Mouse (Mus musculus) stomach, postnatal 0 days (tissue): Measurements from ENCODE around the gene Gm21800. TPM values are rescaled to one million over a fixed set of nuclear protein-coding genes. Genes with fewer than 3 reads are reported as not detected.
"Not testable (repeated sequence)": the region's sequence is repeated elsewhere in the genome, so short reads cannot be mapped to it uniquely, and the experiment has no call there.

Source experiments
- ATAC-seq: fragments of 200-750 bp; cut with Nextera tagmentation; 2 replicates; pipeline ENCODE4 v1.8.0; 2017; ENCODE audit not compliant: low FRiP score, low TSS enrichment
- DNase-seq: peaks from one replicate; pipeline ENCODE4 v3.0.0-alpha.2; 2016; ENCODE audit warnings: low spot score
- H3K27ac ChIP-seq: fragments of 300-500 bp; sonication (generic); replicated peaks from 2 replicates; pipeline ENCODE4 v1.5.1; 2014; ENCODE audit warnings: mild to moderate bottlenecking, control low read depth
- H3K27me3 ChIP-seq: fragments of 300-500 bp; sonication (generic); 2 replicates; pipeline ENCODE4 v1.6.1; 2014; ENCODE audit warnings: low read length; ENCODE audit not compliant: control insufficient read depth, insufficient read depth
- H3K36me3 ChIP-seq: fragments of 300-500 bp; sonication (generic); 2 replicates; pipeline ENCODE4 v1.6.1; 2014; ENCODE audit warnings: low read length, mixed read lengths; ENCODE audit not compliant: control insufficient read depth, insufficient read depth
- H3K4me1 ChIP-seq: fragments of 300-500 bp; sonication (generic); replicated peaks from 2 replicates; pipeline ENCODE4 v1.6.1; 2014; ENCODE audit warnings: antibody characterized with exemption; ENCODE audit not compliant: control insufficient read depth, insufficient read depth
- H3K4me2 ChIP-seq: fragments of 300-500 bp; sonication (generic); replicated peaks from 2 replicates; pipeline ENCODE4 v1.6.1; 2014; ENCODE audit warnings: low read depth, mild to moderate bottlenecking, control low read depth, moderate library complexity
- H3K4me3 ChIP-seq: fragments of 300-500 bp; sonication (generic); 2 replicates; pipeline ENCODE4 v1.5.1; 2014; ENCODE audit warnings: low read depth, low read length, control low read depth
- H3K9ac ChIP-seq: fragments of 300-500 bp; sonication (generic); 2 replicates; pipeline ENCODE4 v1.6.1; 2014; ENCODE audit warnings: mild to moderate bottlenecking, low read length, control low read depth, mixed read lengths
- H3K9me3 ChIP-seq: fragments of 300-500 bp; sonication (generic); 2 replicates; pipeline ENCODE4 v1.6.1; 2016; ENCODE audit warnings: low read length; ENCODE audit not compliant: control insufficient read depth
- WGBS: fragments of 180-500 bp; shearing (Covaris S2); extraction: QIAGEN DNeasy Blood & Tissue Kit; methylation state at CpG from one replicate; pipeline ENCODE4 v1.1.7; 2014; 5-methylcytosine and 5-hydroxymethylcytosine counted together
- polyA plus RNA-seq: library from polyadenylated mRNA; unstranded; fragments of >200 nt; fragmentation: Nextera tagmentation; extraction: Ambion mirVana; gene quantifications from 2 replicates; pipeline ENCODE4 v1.2.1, GENCODE M21; 2015

Gm21800 gene
- not detected in 2 replicates for polyA plus RNA-seq

DNA sequence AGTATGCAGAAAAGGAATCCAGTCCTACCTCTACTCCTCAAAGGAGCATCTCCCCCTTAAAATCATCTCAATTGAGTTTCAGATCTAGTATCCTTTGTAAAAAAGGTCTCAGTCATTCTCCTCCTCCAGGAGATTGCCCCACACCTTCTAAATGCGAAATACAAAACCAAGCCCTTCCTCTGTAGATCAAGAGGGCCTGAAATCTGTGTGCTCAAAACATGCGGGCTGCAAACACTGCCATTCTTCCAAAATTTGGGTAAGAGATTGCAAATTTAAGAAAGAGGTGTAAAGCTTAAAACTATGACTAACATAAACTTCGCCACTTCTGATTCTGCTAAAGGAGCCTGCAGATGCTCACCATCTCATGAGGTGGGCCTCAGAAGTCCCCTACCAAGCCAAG, at the start of gene Gm21800:
Gm21800 (plus strand) TSS at position 301 of the 400 bp plus-strand sequence.
- WGBS, result 86% methylated on average over 1 of the region's 3 CpGs
- ATAC-seq, H3K36me3 ChIP-seq, H3K27me3 ChIP-seq, DNase-seq, H3K4me1 ChIP-seq, H3K4me2 ChIP-seq, H3K4me3 ChIP-seq, H3K9me3 ChIP-seq, H3K27ac ChIP-seq, H3K9ac ChIP-seq: not testable (repeated sequence)
